Mouse (Mus musculus) R1 (cell line): ENCODE measurements around the gene Cracr2b.

ENCODE experiments used
- DNase-seq: peaks from one replicate; pipeline ENCODE4 v3.0.0-alpha.2; 2018; ENCODE audit warnings: low read depth, low spot score

Cracr2b gene

DNA sequence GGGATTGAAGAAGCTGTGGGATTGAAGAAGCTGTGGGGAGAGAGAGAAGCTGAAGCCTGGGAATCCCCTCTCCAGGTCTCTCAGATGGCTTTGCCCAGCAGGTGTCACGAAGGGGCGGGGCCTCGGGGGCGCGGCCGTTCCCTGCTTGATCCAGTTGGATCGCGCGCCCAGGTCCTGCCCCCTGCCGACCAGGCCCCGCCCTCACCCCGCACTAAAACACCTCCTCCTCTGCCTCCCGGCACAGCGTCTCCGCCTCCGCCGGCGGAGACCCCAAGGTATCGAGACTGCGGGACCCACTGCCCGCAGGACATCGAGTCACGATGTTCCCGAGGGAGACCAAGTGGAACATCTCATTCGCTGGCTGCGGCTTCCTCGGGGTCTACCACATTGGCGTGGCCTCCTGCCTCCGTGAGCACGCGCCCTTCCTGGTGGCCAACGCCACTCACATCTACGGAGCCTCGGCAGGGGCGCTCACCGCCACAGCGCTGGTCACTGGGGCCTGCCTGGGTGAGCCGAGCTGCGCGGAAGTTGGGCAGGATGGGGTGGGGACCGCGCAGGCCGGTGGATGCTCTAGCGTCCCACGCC is 5.8 kb upstream of the Cracr2b start, which contains the start of gene Pnpla2:
TSS of gene Pnpla2 (plus strand) at position 232 of the 585 bp plus-strand sequence.
- peak; percentile 96 for DNase-seq

DNA sequence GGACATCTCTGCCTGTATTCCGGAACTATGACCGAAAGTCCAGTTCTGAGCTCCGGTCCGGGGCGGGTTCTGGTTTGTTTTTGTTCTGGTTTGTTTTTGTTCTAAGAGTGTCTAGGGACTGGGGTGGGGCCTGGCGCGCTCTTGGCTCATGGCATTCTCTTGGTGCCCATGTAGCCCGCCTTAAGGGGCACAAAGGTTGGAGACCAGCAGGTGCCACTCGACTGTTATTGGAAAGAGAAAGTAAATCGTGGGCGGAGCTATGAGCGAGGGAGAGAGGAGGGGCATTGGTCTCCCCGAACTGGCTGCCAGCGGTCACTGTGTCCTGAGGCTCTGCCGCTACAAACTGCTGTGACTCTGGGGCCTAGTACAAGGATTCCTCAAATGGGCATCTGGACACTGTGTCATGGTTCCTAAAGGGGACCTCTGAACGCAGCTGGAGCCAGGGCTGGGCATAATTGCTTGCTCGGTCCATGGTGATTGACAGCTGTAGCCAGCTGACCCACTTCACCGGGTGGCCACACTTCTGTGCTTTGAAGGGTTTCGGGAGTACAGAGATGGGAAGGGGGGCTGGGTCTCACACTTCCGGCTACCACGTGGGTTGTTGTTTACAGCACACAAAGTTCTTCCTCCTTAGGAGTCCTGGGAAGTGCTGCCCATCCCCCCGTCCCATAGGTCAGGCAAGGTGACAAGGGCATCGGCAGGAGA is 5.1 kb upstream of the Cracr2b start:
- DNase-seq = peak; percentile 71

GRCm38 (mm10) chr7:141456739-141457138 is 4.2 kb upstream of the Cracr2b start:
- DNase-seq = no peak

DNA sequence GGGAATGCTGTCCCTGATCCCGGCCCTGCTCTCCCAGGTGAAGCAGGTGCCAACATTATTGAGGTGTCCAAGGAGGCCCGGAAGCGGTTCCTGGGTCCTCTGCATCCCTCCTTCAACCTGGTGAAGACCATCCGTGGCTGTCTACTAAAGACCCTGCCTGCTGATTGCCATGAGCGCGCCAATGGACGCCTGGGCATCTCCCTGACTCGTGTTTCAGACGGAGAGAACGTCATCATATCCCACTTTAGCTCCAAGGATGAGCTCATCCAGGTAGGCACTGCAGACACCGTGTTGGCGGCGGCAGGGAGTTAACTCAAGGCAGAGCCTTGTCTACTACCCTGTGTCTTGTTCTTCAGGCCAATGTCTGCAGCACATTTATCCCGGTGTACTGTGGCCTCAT is 3.7 kb upstream of the Cracr2b start:
- no peak for DNase-seq

GRCm38 (mm10) chr7:141457986-141458660 is 2.8 kb upstream of the Cracr2b start:
- no peak for DNase-seq

DNA sequence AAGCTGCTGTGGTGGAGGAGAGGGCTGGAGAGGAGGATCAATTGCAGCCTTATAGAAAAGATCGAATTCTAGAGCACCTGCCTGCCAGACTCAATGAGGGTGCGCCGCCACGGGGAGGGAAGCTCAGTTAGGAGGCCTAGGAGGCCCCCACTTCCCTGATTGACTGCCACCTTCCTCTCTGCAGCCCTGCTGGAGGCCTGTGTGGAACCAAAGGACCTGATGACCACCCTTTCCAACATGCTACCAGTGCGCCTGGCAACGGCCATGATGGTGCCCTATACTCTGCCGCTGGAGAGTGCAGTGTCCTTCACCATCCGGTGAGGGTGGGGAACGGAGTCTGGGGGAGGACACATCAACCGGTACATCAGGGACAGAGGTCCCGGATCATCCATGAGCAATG is 2.2 kb upstream of the Cracr2b start:
- no peak for DNase-seq

DNA sequence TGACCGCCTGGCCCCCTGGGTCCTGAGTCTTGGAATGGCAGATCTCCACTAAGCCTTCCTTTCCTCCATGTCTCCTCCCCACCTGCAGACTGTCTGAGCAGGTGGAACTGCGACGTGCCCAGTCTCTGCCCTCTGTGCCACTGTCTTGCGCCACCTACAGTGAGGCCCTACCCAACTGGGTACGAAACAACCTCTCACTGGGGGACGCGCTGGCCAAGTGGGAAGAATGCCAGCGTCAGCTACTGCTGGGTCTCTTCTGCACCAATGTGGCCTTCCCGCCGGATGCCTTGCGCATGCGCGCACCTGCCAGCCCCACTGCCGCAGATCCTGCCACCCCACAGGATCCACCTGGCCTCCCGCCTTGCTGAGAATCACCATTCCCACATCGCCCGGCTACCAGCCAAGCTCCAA is 1.6 kb upstream of the Cracr2b start:
- peak; percentile 78 for DNase-seq

- no peak for DNase-seq
Measured at GRCm38 (mm10) chr7:141460001-141460390, 898 bp upstream of the Cracr2b start.

DNA sequence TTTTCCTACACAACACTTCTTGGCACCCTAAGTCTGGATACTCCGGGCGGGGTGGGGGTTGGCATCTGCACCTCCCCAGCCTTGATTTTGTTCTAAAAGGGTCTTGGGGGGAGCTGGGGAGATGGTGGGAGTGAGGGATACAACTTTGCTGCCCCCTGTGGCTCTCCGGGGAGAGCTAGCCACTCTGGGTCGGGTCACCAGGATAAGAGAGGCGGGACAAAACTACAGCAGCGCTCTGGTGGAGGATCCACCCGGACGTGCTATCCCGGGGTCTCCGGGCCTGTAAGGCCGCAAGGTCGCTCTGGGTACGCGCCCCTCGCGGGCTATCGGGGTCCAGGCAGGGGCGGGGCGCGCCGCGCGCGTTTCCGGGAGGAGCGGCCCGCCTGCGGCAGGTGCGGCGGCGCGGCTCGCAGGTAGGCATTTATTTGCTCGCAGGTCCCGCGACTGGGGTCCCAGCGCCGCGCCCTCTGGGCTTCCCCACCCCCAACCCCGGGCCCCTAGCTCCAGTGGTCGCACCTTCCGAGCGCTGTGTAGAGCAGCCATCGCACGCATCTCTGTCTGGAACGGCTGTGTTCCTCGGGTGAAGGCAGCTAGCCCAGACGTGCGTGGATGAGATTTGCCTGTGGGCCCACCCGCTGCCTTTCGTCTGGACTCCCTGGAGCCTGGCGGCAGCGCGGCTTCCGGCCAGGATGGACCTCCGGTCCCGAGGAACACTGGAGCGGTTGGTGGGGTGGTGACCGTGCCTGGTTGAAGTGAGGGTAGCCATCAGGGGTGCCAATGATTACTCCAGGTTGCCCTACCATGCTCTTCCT is 833 bp downstream of the Cracr2b start:
- no peak for DNase-seq

DNA sequence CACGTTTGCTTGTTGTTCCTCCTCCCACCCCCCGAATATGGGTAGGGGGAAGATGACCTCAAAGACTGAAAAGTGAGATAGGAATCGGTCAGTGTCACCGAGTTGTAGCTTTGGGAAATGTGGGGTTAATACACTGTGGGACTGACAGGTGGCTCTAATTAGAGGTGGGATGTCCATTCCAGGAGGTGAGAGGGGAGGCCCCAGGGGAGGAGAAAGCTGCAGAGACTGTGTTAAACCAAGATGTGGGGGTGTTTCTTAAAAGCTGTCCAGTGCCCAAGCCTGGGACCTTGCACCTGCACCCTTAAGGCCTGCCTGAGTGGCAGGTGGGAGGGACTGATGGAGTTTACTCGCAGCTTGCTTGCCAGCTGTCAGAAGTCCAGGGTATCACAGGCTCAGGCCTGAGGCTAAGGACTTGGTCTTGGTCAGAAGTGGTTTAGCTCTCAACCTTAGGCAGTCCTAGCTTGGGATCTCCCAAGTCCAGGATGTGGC is 1.5 kb downstream of the Cracr2b start:
- no peak for DNase-seq

GRCm38 (mm10) chr7:141463824-141464602 is 3.1 kb downstream of the Cracr2b start:
- DNase-seq = no peak

GRCm38 (mm10) chr7:141464603-141465201 is 3.8 kb downstream of the Cracr2b start:
- DNase-seq = no peak

GRCm38 (mm10) chr7:141465388-141466044 is 4.6 kb downstream of the Cracr2b start:
- DNase-seq = no peak

DNA sequence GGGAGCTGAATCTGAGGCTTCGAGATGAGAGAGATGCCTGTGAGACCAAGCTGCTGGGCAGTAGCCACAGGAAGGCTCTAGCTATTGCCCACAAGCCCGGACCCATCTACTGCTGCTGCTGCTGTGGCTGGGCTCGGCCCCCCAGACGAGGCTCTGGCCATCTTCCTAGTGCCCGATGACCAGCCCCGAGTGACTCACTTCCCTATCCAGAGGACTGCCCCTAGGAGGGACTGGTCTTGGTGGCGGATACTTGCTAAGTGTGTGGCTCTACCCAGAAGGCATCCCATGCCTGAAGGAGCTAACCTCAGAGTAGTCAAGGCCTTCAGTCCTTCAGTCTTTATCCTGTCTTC is 5.1 kb downstream of the Cracr2b start:
- no peak for DNase-seq

DNA sequence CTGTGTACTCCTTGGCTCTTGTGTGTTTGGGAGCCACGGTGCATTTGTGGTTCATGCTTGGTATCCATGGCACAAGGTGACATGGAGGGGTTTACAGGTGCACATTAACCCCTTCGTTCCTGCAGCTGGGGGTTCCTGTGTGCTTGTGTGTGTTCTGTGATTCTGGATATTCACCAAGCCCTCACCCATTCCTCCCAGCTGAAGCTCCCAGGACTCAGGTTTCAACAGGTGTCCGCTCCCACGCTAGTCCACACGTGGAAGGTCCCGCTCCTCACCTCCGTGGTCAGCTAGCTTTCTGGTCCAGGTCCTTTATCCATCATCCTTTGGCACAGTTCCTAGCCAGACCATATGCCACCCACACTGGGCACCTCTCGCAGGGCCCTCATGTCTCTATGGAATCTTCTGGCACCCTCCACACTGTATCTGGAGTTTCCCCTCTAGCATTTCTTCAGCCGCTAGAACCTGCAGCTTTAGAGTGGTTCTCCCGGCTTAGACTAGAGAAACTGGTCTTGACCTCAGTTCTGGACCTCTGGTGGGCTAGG is 5.8 kb downstream of the Cracr2b start:
- no peak for DNase-seq

DNA sequence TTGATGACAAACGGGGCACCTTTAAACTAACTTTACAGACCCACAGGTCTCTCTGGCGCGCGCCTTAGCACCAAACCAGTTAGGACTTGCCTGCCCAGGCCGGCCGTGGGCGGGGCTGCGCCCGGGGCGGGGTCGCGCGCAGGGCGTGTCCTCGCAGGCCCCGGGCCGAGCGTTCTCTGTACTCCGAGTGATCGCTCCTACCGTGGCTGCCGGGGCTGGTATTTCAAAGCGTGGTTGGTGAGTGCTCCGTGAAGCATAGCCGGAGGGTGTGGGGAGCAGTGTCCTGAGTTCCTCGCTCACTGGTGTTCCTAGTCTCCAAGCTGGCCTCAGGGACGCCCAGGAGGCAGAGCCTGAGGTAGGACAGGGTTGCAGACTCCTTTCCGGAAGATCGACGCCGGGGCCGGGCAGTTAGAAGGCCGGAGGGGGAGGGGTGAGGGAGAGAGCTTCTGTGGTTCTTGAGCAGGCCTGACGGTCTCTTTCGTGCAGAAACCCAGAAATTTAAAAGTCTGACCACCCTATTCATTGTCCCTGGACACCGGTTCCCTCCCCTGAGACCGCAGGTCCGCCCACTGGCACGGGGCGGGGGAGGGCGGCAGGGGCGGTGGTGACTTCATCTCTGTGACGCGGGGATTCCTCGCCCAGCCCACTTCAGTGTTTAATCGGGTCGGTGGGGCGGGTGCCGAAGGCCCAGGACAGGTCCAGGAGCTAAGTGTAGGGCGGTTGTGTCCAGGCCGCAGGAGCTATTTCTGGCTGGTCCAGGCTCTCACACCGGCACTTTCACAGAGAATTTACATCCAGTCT is 6.5 kb downstream of the Cracr2b start, which contains the start of gene Cd151:
TSS of gene Cd151 (plus strand) at position 163 of the 801 bp plus-strand sequence.
- peak; percentile 88 for DNase-seq

GRCm38 (mm10) chr7:141468164-141468521 is 7.2 kb downstream of the Cracr2b start:
- DNase-seq = peak; percentile 62

DNA sequence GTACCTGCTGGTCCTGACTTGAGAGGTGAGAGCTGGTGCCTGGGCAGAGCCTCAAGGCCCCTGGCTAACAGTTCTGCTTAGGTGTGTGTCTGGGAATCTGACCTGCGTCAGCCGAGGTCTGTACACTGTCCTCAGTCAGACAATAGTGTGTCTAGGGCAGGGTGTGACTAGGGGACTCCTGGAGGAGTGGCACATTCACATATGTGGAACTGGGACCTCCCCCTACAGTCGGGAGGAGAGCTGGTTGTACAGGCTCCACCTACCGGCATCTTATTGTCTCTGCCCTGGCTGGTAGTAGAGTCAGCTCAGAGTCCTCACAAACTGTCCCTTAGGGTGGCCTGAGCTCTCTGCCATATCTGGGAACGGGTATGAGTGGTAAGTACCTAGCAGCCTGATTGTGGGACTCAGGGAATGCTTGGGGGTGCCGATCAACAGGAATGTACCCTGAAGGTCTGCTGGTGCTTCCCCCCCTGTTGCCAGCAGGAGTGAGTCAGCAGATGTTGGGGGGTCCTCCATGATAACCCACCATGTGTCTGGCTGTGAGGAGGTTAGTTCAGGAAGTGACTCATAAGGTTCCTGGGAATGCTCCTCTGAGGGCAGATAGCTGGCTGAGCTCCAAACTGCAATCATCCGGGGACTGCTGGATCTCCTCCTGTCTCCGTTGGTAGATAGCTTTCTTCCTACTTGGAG is 7.8 kb downstream of the Cracr2b start:
- DNase-seq = peak; percentile 95
